Mouse (Mus musculus) embryonic facial prominence, embryonic 10.5 days (tissue): ENCODE results near the gene Tubgcp6. TPM values are rescaled to one million over a fixed set of nuclear protein-coding genes. Genes with fewer than 3 reads are reported as not detected.

Experiments
- DNase-seq: peaks from one replicate; pipeline ENCODE4 v3.0.0-alpha.2; 2017; ENCODE audit warnings: low spot score
- H3K27ac ChIP-seq: fragments of 300-500 bp; sonication (generic); replicated peaks from 2 replicates; pipeline ENCODE4 v1.5.1; 2016; ENCODE audit warnings: mild to moderate bottlenecking
- H3K27me3 ChIP-seq: fragments of 300-500 bp; sonication (generic); replicated peaks from 2 replicates; pipeline ENCODE4 v1.6.1; 2016; ENCODE audit warnings: low read depth, mild to moderate bottlenecking; ENCODE audit not compliant: poor library complexity, severe bottlenecking
- H3K36me3 ChIP-seq: fragments of 300-500 bp; sonication (generic); replicated peaks from 2 replicates; pipeline ENCODE4 v1.6.1; 2016; ENCODE audit warnings: mild to moderate bottlenecking, moderate library complexity
- H3K4me1 ChIP-seq: fragments of 300-500 bp; sonication (generic); 2 replicates; pipeline ENCODE4 v1.6.1; 2016
- H3K4me3 ChIP-seq: fragments of 300-500 bp; sonication (generic); 2 replicates; pipeline ENCODE4 v1.5.1; 2016; ENCODE audit warnings: mild to moderate bottlenecking, moderate library complexity
- H3K9me3 ChIP-seq: fragments of 300-500 bp; sonication (generic); 2 replicates; pipeline ENCODE4 v1.6.1; 2016; ENCODE audit warnings: mild to moderate bottlenecking
- WGBS: fragments of 180-500 bp; shearing (Covaris S2); methylation state at CpG from one replicate; pipeline ENCODE4 v1.1.7; 2016; 5-methylcytosine and 5-hydroxymethylcytosine counted together
- polyA plus RNA-seq: library from polyadenylated mRNA; unstranded; fragments of >200 nt; fragmentation: Nextera tagmentation; extraction: Ambion mirVana; gene quantifications from 2 replicates; pipeline ENCODE4 v1.2.1, GENCODE M21; 2016

Gene Tubgcp6
- polyA plus RNA-seq, 1 experiment from 2014 or later: 25.9 TPM

DNA sequence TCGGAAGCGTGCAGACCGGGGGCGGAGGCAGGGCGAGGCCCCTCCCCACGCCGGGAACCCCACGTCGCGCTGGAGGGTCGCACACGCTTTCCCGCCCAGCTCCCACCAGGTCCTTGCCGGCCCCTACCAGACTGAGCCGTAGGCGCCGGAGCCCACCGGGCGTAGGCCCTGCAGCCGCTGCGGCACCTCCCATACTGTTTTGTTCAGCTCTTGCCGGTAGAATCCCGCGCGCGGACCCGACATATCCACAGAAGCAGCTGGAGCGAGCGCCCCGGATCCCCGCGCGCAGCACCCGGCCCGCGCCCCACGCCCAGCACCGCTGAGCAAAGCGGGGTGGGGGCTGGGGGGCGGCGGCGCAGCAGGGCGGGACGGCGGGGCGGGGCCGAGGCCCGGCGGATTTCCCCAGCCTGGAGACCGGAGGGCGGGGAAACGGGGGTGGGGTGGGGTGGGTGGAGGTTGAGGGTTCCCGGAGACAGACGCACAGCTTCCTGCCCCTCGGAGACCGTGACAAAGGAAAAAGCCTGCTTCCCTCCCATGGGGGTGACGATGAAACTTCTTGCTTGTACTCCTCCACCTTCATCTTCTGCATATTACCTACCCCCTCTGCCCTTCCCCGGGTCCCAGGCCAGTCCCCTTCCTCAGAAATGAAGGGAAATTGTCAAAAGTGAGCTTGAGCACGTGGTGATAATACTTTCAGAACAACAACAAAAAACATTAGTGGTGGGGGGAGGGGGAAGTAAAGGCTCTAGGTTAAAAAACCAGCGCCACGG is 26.5 kb upstream of the Tubgcp6 start, which contains the start of gene Mapk11:
Gene Mapk11, minus strand, starts transcription at position 358 of the 770 bp plus-strand sequence.
- H3K36me3 ChIP-seq: peaks cover 31% of the 10 kb centered on the region
- H3K27ac ChIP-seq: peak within 1 kb of the TSS; percentile 88
- peak within 1 kb of the TSS; percentile 83 for H3K4me3 ChIP-seq
- no peaks in the 10 kb centered on the region for H3K9me3 ChIP-seq
- peaks cover 59% of the 10 kb centered on the region for H3K4me1 ChIP-seq
- peak; percentile 67 for DNase-seq
- WGBS: under 1% methylated on average over 49 of the region's 61 CpGs
- peaks cover 60% of the 10 kb centered on the region for H3K27me3 ChIP-seq

DNA sequence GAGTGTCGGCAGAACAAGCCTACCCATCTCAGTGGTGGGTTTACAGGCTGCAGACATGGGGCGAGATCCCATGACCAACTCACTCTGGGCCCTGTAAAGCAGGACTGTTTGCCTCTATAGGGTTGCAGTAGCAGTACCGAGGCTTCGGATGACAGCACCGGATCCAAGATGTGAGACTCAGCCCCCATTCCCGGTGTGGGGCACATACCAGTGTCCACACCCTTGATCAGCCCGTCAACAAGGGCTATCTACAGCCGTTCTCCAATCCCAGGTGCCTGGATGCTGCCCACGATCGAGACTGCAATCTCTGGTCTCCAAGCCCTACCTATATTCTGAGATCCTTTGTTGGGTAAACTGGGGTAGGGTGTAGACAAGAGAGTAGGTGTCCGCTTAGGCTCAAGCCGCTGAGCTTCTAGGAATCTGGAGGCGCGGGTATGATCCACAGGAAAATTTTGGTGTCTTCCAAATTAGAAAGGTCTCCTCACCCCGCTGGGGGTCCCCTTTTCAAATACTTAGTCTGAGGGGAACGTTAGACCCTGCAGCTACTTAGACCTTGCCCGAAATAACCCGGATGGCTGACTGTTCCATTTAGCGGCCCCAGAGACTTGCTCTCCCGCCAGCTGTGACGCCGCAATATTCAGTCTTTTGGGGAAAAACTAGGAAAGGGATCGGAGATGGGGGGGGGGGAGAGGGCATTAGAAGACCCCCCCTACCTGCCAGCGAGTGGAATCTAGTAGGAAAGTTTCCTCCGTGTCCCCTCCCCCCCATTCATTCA is 25.8 kb upstream of the Tubgcp6 start:
- H3K4me1 ChIP-seq: peaks cover 59% of the 10 kb centered on the region
- H3K27me3 ChIP-seq: peaks cover 68% of the 10 kb centered on the region
- no peak for DNase-seq
- peak overlapping the region; percentile 83 for H3K4me3 ChIP-seq
- no peaks in the 10 kb centered on the region for H3K9me3 ChIP-seq
- WGBS: 8% methylated on average over 25 of the region's 25 CpGs
- H3K27ac ChIP-seq: peak overlapping the region; percentile 88
- H3K36me3 ChIP-seq: peaks cover 30% of the 10 kb centered on the region

DNA sequence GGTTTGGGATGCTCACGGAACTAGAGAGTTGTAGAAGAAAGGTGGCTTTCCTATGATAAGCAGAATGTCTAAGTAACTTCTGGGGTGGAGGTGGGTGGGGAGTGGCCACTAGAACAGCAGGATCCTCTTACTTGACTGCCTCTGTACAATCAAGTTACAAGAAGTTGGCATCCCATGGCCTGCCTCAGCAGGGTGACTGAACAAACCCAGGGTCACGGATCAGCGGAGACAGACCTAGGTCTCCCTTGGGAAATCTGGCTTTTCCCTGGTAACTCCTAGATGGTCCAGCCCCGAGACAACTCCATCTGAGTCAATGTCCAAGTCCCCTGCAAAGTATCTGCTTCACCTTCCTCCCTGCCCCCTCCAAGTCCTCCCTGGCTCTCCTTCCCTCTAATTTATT is 25.0 kb upstream of the Tubgcp6 start:
- no peak for DNase-seq
- 38% methylated on average over 4 of the region's 4 CpGs for WGBS
- Histone ChIP-seq H3K4me1 (peaks cover 59% of the 10 kb centered on the region), H3K9me3 (no peaks in the 10 kb centered on the region), H3K27me3 (peaks cover 76% of the 10 kb centered on the region), H3K4me3 (peak overlapping the region; percentile 83), H3K27ac (no peak overlapping the region), H3K36me3 (peaks cover 32% of the 10 kb centered on the region)

DNA sequence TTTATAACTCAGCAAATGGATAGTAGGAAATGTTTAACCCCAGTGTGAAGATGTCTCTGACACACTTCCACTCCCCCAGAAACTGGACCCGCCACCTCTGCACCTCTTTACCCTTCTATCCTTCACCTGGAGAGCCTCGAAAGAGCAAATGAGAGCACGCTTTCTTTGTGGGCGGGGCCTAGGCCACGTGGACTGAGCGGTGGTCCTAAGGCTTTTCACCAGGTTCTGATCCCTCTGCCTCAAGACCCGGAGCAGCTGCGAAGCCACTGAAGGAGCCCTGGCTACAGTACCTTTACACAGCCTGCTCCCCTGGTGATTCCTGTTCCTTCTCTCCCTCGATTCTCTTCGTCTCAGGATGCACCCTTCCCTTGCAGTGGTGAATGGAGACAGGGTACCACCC is 24.5 kb upstream of the Tubgcp6 start:
- Histone ChIP-seq H3K4me1 (peaks cover 54% of the 10 kb centered on the region), H3K9me3 (no peaks in the 10 kb centered on the region), H3K4me3 (peak overlapping the region; percentile 83), H3K36me3 (peaks cover 33% of the 10 kb centered on the region), H3K27me3 (peaks cover 80% of the 10 kb centered on the region), H3K27ac (no peak overlapping the region)
- WGBS: 25% methylated on average over 10 of the region's 10 CpGs
- DNase-seq: peak; percentile 30

DNA sequence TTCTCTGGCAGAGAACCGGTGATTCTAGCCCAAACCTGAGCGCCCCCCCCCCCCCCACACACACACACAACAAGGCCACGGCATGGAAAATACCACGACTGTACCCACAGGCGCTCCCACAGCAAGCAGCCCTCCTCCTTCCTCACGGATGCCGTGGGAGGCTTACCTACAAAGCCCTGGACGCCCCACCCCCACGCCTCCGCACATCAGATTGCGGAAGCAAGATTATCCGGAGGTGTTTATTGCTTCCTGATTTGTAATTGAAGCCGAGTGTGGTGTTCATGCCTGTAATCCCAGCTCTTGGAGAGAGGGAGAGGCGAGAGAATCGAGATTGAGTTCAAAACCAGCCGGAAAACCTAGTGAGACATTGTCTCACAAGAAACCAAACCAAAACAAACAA is 24.1 kb upstream of the Tubgcp6 start:
- H3K27me3 ChIP-seq: peaks cover 84% of the 10 kb centered on the region
- no peak for DNase-seq
- peaks cover 54% of the 10 kb centered on the region for H3K4me1 ChIP-seq
- WGBS: 13% methylated on average over 16 of the region's 16 CpGs
- peak overlapping the region; percentile 65 for H3K27ac ChIP-seq
- H3K36me3 ChIP-seq: peaks cover 33% of the 10 kb centered on the region
- no peaks in the 10 kb centered on the region for H3K9me3 ChIP-seq
- H3K4me3 ChIP-seq: peak overlapping the region; percentile 83

DNA sequence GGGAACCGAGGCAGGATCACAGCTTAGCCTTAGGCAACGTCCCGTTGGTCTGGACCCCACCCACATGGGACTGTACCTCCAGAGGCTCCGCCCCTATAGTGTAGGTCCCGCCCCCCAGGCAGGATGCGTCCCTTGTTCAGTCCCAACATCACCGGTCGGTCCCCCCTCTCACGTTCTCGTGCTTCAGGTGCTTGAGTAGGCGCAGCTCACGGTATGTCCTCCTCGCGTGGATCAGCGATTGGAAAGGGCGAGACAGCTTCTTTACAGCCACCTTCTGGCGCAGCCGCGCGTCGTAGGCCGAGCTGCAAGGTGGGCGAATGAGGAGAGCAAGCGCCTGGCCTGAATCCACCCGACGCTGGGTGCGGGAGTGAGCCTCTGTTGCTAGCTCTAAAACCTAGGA is 23.6 kb upstream of the Tubgcp6 start:
- Histone ChIP-seq H3K27ac (peak overlapping the region; percentile 65), H3K27me3 (peaks cover 89% of the 10 kb centered on the region), H3K4me1 (peaks cover 58% of the 10 kb centered on the region), H3K4me3 (peak overlapping the region; percentile 83), H3K9me3 (no peaks in the 10 kb centered on the region), H3K36me3 (peaks cover 33% of the 10 kb centered on the region)
- DNase-seq: peak; percentile 57
- 2% methylated on average over 27 of the region's 27 CpGs for WGBS

DNA sequence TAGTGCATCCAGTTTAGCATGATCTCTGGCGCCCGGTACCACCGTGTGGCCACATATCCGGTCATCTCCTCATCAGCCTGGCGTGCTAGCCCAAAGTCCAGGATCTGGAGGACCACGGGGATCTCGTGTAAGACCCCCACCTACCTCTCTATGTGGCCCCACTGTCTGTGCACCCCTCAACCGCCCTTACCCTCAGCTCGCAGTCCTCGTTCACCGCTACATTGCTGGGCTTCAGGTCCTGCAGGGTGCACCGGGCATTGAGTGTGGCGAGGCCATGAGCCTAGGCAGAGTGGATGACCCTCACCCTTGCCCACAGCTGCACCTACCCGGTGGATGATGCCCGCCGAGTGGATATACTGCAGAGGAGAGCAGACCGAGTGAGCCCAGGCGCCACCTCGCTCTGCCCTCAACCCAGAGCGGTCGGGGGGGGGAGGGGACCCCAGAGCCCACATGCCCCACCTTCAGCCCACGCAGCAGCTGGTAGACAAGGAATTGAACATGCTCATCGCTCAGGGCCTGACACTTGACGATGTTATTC is 23.0 kb upstream of the Tubgcp6 start:
- Histone ChIP-seq H3K4me3 (0 out of 2 replicates have a peak overlapping the region, but pooled peaks have one; percentile 83), H3K36me3 (peaks cover 33% of the 10 kb centered on the region), H3K27ac (no peak overlapping the region), H3K9me3 (no peaks in the 10 kb centered on the region), H3K27me3 (peaks cover 96% of the 10 kb centered on the region), H3K4me1 (peaks cover 65% of the 10 kb centered on the region)
- 74% methylated on average over 24 of the region's 24 CpGs for WGBS
- DNase-seq: no peak

DNA sequence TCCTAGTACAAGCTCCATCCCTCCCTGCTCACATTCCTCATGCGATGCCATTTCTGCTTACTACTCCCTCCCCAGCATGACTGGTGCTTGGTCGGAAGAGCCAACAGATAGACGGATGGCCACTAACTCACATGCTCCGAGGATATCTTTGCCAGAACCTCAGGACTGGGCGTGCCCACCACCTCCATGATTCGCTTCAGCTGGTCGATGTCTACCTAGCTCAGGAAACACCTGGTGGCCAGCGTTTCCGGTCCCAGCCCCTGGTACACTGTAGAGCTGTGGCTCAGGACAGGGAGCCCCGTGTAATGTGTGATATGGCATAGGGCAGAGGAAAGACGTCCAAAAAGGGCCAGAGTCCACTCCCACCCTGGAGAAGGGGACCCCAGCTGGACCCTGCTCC is 22.1 kb upstream of the Tubgcp6 start:
- peaks cover 70% of the 10 kb centered on the region for H3K4me1 ChIP-seq
- WGBS: 85% methylated on average over 11 of the region's 11 CpGs
- H3K4me3 ChIP-seq: no peak overlapping the region

DNA sequence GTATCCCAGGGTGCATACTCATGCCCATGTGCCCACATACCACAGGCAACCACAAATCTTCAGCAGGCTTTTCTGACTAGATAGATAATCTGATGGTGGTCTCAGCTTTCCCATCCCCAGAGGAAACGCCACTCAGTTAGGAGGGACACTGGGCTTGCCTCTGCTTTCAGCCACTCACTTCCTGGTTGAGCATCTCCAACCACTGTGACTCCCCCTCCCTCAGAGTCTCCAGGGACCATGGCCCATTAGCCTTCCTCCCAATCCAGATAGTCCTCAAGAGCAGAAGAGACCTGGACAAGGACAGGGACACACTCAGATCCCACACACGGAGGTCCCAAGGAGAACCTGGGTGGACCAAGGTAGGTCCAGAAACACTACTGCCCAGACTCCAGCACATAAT is 20.2 kb upstream of the Tubgcp6 start:
- WGBS: 68% methylated on average over 2 of the region's 2 CpGs
- peaks cover 64% of the 10 kb centered on the region for H3K4me1 ChIP-seq
- peaks cover 33% of the 10 kb centered on the region for H3K36me3 ChIP-seq
- H3K27me3 ChIP-seq: peaks cover 100% of the 10 kb centered on the region
- no peak overlapping the region for H3K27ac ChIP-seq
- H3K4me3 ChIP-seq: no peak overlapping the region
- H3K9me3 ChIP-seq: no peaks in the 10 kb centered on the region
- no peak for DNase-seq

More for the DNA sequence above, 22.1 kb upstream of the Tubgcp6 start:
- no peak for DNase-seq
- Histone ChIP-seq H3K36me3 (peaks cover 33% of the 10 kb centered on the region), H3K9me3 (no peaks in the 10 kb centered on the region), H3K27ac (no peak overlapping the region), H3K27me3 (peaks cover 100% of the 10 kb centered on the region)

DNA sequence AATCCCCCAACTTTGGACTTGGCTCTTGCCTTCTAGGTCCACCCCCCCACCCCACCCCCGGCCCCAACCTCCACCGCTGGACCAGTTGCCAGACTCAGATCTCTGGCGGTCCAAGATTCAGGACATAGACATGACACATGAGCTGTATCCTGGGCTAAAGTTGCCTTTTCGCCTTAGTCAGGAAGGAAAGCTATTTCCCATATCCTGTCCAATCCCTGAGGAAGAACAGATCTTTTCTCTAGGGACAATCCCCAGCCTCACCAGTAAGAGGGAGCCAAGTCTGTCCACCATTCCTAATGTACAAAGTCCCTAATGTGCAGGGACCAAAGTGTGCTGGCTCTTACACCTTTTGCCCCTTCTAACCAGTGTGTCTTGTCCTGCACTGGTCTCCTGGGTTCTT is 19.0 kb upstream of the Tubgcp6 start:
- Histone ChIP-seq H3K9me3 (no peaks in the 10 kb centered on the region), H3K27me3 (peaks cover 92% of the 10 kb centered on the region), H3K4me1 (peaks cover 60% of the 10 kb centered on the region), H3K36me3 (peaks cover 33% of the 10 kb centered on the region), H3K4me3 (peak overlapping the region; percentile 79; the same call in 1 of the 2 replicates), H3K27ac (no peak overlapping the region)
- WGBS: 63% methylated on average over 4 of the region's 4 CpGs
- no peak for DNase-seq

DNA sequence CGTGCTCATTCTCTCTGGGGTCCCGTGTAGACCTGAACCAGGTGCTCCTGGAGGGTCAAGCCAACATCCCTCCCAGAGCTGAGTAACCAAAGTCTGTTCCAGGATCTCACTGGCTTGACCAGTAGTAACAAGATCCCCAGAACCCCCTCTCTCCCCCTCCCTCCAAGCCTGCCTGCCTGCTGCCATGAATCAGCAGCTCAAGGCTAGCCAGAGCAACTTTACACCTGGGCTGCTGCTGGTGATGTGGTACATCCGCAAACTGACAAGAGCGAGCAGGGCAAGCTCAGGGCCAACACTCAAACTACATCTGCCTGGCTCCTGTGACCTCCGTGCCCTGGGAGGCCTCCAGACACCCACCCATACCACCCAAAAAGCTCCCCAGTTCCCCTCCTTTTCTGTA is 18.5 kb upstream of the Tubgcp6 start:
- peaks cover 56% of the 10 kb centered on the region for H3K4me1 ChIP-seq
- peaks cover 87% of the 10 kb centered on the region for H3K27me3 ChIP-seq

DNA sequence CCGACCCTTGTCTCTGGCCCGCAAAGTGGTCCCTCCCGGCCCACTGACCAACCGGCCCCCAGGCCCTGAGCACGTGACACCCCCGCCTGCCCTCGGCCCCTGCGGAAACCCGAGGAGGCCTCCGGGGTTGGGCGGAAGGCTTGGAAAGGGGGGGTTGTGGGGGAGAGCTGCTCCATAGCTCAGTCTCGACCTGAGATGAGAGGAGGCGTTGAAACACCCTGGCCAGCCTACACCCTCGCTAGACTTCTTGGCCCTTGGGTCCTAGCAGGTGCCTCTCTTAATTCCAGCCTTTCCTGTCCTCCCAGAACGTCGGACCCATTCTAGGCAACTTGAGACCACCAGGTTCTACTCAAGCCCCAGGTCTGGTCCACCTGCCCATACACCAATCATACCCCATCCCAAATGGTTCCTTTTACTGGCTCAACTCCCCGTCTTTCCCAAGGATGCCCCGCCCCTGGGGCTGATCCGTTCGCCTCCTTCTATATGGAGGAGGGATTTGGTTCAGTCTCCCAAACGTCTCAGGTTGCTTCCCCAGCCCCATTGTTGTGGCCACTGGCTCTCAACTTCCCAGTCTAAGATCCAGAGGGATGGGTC is 17.8 kb upstream of the Tubgcp6 start, which contains the start of gene Mapk12:
Gene Mapk12, minus strand, starts transcription at position 45 of the 594 bp plus-strand sequence.
- H3K36me3 ChIP-seq: peaks cover 31% of the 10 kb centered on the region
- DNase-seq: peak; percentile 81
- H3K4me1 ChIP-seq: peaks cover 49% of the 10 kb centered on the region
- peak within 1 kb of the TSS; percentile 79 for H3K4me3 ChIP-seq
- H3K27ac ChIP-seq: peak within 1 kb of the TSS; percentile 83
- H3K27me3 ChIP-seq: peaks cover 81% of the 10 kb centered on the region
- WGBS: under 1% methylated on average over 21 of the region's 21 CpGs
- H3K9me3 ChIP-seq: no peaks in the 10 kb centered on the region

More for the DNA sequence above, 18.5 kb upstream of the Tubgcp6 start:
- H3K27ac ChIP-seq: 0 out of 2 replicates have a peak overlapping the region, but pooled peaks have one; percentile 83
- peak; percentile 38 for DNase-seq
- peak overlapping the region; percentile 79 for H3K4me3 ChIP-seq
- 18% methylated on average over 5 of the region's 5 CpGs for WGBS
- H3K36me3 ChIP-seq: peaks cover 33% of the 10 kb centered on the region
- no peaks in the 10 kb centered on the region for H3K9me3 ChIP-seq
